Mouse (Mus musculus) hindbrain, embryonic 11.5 days (tissue): Measurements from ENCODE around the gene Dgcr6. TPM values are rescaled to one million over a fixed set of nuclear protein-coding genes. Genes with fewer than 3 reads are reported as not detected.

Source experiments
- ATAC-seq: fragments of 200-750 bp; cut with Nextera tagmentation; 2 replicates; pipeline ENCODE4 v1.8.0; 2017; ENCODE audit warnings: mild to moderate bottlenecking, moderate TSS enrichment, moderate library complexity; ENCODE audit not compliant: low FRiP score
- DNase-seq: peaks from one replicate; pipeline ENCODE4 v3.0.0-alpha.2; 2015; ENCODE audit warnings: low spot score
- H3K27ac ChIP-seq: fragments of 300-500 bp; sonication (generic); 2 replicates; pipeline ENCODE4 v1.5.1; 2014; ENCODE audit warnings: mild to moderate bottlenecking, low read depth, low read length
- H3K27me3 ChIP-seq: fragments of 300-500 bp; sonication (generic); 2 replicates; pipeline ENCODE4 v1.6.1; 2014; ENCODE audit warnings: mild to moderate bottlenecking, low read length, moderate library complexity, mixed read lengths; ENCODE audit not compliant: control insufficient read depth, insufficient read depth
- H3K36me3 ChIP-seq: fragments of 300-500 bp; sonication (generic); 2 replicates; pipeline ENCODE4 v1.6.1; 2014; ENCODE audit warnings: mild to moderate bottlenecking, low read length, moderate library complexity, mixed read lengths; ENCODE audit not compliant: control insufficient read depth, insufficient read depth
- H3K4me1 ChIP-seq: fragments of 300-500 bp; sonication (generic); replicated peaks from 2 replicates; pipeline ENCODE4 v1.6.1; 2014; ENCODE audit warnings: low read length, mixed read lengths; ENCODE audit not compliant: control insufficient read depth, insufficient read depth
- H3K4me2 ChIP-seq: fragments of 300-500 bp; sonication (generic); replicated peaks from 2 replicates; pipeline ENCODE4 v1.6.1; 2014; ENCODE audit warnings: mild to moderate bottlenecking, low read depth, low read length
- H3K4me3 ChIP-seq: fragments of 300-500 bp; sonication (generic); 2 replicates; pipeline ENCODE4 v1.5.1; 2014; ENCODE audit warnings: low read depth, low read length
- H3K9ac ChIP-seq: fragments of 300-500 bp; sonication (generic); 2 replicates; pipeline ENCODE4 v1.6.1; 2014; ENCODE audit warnings: low read depth, low read length
- H3K9me3 ChIP-seq: fragments of 300-500 bp; sonication (generic); 2 replicates; pipeline ENCODE4 v1.6.1; 2016; ENCODE audit warnings: low read length; ENCODE audit not compliant: control insufficient read depth
- WGBS: fragments of 180-500 bp; shearing (Covaris S2); extraction: QIAGEN DNeasy Blood & Tissue Kit; methylation state at CpG from one replicate; pipeline ENCODE4 v1.1.7; 2014; 5-methylcytosine and 5-hydroxymethylcytosine counted together
- polyA plus RNA-seq: library from polyadenylated mRNA; unstranded; fragments of >200 nt; fragmentation: Nextera tagmentation; extraction: Ambion mirVana; gene quantifications from 2 replicates; pipeline ENCODE4 v1.2.1, GENCODE M21; 2014

The Dgcr6 gene
- polyA plus RNA-seq, 1 experiment from 2014 or later: 128 TPM

DNA sequence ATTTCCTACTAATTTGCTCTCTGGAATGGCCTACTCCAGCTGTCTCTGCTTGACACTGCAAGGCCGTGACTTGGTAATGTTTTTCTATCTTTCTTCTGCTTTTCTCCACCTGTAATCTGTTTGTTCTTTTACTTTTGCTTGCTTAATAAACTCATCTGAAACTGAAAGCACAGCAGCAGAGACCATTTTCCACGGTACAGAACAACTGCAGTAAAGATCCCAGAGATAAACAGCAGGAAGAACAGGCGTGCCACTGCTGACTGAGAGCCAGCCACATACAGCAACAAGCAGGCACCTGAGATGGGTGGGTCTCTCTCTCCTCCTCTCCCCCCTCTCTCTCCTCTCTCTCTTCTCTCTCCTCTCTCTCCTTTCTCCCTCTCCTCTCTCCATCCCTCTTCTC lies 22.5 kb downstream of the Dgcr6 start:
- Histone ChIP-seq H3K9me3 (no peaks in the 10 kb centered on the region), H3K27ac (no peak overlapping the region), H3K4me2 (no peak overlapping the region), H3K4me3 (no peak overlapping the region), H3K4me1 (no peaks in the 10 kb centered on the region), H3K36me3 (0 out of 2 replicates have a peak, but pooled peaks cover 7% of the 10 kb centered on the region), H3K27me3 (no peaks in the 10 kb centered on the region), H3K9ac (no peak overlapping the region)
- WGBS: 75% methylated on average over 3 of the region's 3 CpGs
- ATAC-seq: no peak
- DNase-seq: no peak

DNA sequence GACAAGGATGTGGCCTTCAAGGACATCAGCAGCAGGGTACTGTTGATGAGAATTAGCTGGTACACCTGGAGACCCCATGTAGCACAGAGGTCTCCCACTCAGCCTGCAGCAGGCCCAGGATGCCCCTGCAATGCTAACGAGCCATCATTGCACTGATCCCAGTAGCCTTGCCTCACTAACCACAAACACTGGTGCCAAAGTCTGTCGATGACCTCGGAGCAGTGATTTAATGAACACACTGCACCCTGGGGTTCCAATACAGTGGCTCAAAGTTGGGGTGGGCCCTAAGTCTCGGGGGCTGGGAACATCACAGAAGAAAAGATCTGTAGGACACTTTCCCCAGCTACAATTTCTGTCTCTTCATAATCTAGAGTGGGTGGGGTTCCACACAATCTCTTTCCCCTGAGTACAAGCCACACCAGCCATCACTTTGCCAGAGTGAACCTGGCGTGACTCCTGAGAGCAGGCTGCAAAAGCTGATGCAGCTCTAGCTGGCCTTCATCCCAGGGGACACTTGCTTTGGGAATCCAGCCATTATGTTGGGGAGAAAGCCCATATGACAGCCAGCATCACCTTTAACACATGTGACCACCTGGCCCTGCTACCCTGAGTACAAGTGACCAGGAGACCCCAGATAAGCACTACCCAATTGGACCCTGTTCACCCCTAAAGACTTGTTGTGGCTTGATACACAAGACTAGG lies 25.8 kb downstream of the Dgcr6 start:
- H3K36me3 ChIP-seq: no peaks in the 10 kb centered on the region
- no peaks in the 10 kb centered on the region for H3K9me3 ChIP-seq
- no peaks in the 10 kb centered on the region for H3K27me3 ChIP-seq
- H3K27ac ChIP-seq: no peak overlapping the region
- H3K4me2 ChIP-seq: no peak overlapping the region
- no peak for ATAC-seq
- no peak overlapping the region for H3K9ac ChIP-seq
- H3K4me3 ChIP-seq: no peak overlapping the region
- no peaks in the 10 kb centered on the region for H3K4me1 ChIP-seq
- 86% methylated on average over 5 of the region's 5 CpGs for WGBS
- no peak for DNase-seq

DNA sequence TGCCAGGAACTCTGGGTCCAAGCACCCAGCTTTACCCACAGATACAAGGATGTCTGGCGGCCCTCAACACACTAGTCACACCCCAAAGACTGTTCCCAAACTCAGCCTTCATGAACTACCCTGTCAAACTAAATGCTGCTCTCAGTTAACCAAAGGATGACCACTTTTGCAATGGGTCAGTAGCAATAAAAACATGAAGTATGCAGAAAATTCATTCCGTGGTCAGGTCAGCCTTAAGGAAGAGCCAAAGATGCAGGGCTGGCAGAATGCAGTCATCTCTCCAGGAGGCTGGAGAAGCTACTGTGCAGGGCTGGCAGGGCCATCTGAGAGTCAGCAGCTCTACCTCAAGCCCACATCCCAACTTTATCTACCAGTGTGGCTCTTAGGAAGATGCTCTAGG lies 26.6 kb downstream of the Dgcr6 start:
- Histone ChIP-seq H3K27ac (no peak overlapping the region), H3K4me1 (no peaks in the 10 kb centered on the region), H3K4me3 (no peak overlapping the region), H3K4me2 (no peak overlapping the region), H3K27me3 (no peaks in the 10 kb centered on the region), H3K36me3 (no peaks in the 10 kb centered on the region), H3K9ac (no peak overlapping the region), H3K9me3 (no peaks in the 10 kb centered on the region)
- 86% methylated on average over 2 of the region's 2 CpGs for WGBS
- ATAC-seq: no peak
- no peak for DNase-seq

DNA sequence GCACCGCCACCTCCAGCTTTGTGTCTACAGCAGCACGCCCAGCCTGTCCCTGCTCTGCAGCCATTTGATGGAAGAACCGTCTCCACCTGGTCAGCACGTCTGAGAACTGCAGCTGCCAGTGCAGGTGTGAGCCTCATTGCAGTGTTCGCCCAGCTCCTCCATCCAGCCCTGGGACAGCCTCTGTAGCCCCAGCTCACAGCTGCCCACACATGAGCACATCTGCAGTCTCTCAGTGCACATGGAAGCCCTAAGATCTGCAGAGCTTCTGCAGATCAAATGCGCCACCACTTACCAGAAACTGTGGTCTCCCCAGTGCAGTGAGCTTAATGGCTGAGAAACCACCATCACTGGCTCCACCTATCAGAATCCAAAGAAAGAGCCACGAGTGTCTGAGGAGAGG lies 27.5 kb downstream of the Dgcr6 start:
- H3K36me3 ChIP-seq: no peaks in the 10 kb centered on the region
- no peaks in the 10 kb centered on the region for H3K4me1 ChIP-seq
- no peak overlapping the region for H3K27ac ChIP-seq
- DNase-seq (no peak), ATAC-seq (no peak)
- WGBS: 83% methylated on average over 7 of the region's 7 CpGs
- H3K4me3 ChIP-seq: no peak overlapping the region
- H3K4me2 ChIP-seq: no peak overlapping the region
- H3K27me3 ChIP-seq: no peaks in the 10 kb centered on the region
- H3K9me3 ChIP-seq: no peaks in the 10 kb centered on the region
- no peak overlapping the region for H3K9ac ChIP-seq

DNA sequence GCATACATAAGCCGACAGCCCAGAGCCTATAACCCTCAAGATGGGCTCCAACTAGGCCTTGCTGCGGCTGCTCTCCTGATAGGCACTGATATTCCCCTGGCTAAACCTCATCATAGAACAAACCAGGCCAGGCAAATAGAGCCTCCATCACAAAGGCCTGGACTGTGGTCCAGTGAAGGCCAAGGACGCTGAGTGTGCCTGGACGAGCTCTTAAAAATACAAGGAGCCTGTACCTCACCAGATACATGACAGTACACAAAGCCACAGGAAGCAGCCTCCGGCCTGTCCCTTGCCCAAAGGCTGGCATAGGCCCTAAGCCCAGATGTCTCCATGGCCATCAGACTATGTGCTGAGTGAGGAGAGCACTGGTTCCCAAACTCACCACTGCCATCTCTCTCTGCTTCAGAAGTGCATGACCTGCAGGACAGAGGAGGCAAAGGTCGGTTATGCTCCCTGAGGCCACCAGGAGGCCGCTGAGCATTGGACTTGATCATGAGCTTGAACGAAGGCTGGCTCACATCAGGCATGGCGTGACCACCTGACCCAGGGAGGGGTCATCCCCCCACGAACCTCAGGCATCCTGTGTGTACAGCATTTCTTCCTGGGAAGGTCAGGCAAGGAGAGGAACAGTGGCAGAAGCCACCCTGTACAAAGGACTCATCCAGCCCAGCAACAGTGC lies 28.6 kb downstream of the Dgcr6 start:
- Histone ChIP-seq H3K9ac (no peak overlapping the region), H3K27me3 (no peaks in the 10 kb centered on the region), H3K4me3 (no peak overlapping the region), H3K4me2 (no peak overlapping the region), H3K4me1 (no peaks in the 10 kb centered on the region), H3K9me3 (no peaks in the 10 kb centered on the region), H3K27ac (no peak overlapping the region), H3K36me3 (no peaks in the 10 kb centered on the region)
- DNase-seq (no peak), ATAC-seq (no peak)
- WGBS: 88% methylated on average over 10 of the region's 10 CpGs

DNA sequence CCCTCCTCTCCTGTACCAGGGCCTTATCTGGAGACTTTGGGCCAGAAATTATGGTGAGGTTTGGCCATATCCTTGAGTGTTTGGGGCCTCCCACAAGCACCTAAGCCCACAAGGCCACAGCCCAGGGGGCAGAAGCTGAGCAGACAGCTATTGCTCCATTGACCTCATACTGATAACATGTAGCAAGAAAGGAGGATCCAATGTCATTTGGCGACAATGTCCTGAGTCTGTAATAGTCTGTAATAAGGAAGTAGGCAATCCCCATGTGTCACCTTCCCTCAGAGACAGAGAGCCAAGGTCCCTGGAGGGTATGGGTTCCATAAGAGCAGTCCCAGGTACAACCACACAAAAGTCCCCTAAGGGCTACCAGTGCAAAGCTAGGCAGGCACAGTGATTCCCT lies 29.6 kb downstream of the Dgcr6 start:
- 90% methylated on average over 1 of the region's 1 CpGs for WGBS

DNA sequence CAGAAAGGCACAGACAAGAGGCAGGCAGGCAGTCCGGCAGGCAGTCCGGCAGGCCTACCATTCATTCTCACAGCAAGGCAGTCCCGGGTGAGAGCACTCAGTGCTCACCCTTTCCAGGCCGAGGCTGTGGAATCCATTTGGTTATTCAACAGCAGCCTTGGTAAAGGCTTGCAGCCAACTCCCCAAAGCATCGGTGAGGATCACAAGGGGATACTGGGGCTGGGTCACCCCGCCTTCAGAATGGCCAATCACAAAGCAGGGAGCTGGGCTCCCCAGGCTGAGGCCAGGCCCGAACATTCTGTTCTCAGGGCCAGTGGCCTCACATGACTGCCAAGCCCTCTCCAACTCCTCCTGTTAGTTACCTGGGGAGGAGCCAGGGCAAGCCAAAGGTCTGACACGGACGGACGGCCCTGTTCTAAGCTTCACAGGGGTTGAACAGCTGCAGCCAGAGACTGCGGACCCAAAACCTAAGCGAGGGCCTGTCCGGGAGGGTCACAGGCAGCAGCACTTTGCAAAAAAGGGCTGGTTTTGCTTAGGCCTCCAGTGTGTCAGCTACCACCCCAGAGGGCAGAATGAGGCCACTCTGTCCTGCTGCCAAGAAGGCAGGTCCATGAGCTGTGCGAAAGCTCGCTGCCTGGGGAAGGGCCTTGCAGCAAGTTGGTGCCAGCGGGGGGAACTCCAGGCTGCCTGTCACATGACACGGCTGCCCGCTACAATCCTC lies 30.7 kb downstream of the Dgcr6 start:
- DNase-seq: no peak

More for the DNA sequence above, 29.6 kb downstream of the Dgcr6 start:
- H3K36me3 ChIP-seq: no peaks in the 10 kb centered on the region
- no peak for DNase-seq
- H3K4me3 ChIP-seq: no peak overlapping the region
- no peak overlapping the region for H3K4me2 ChIP-seq
- no peak overlapping the region for H3K9ac ChIP-seq
- no peak overlapping the region for H3K27ac ChIP-seq
- no peaks in the 10 kb centered on the region for H3K9me3 ChIP-seq
- no peak for ATAC-seq
- H3K4me1 ChIP-seq: no peaks in the 10 kb centered on the region
- H3K27me3 ChIP-seq: no peaks in the 10 kb centered on the region

DNA sequence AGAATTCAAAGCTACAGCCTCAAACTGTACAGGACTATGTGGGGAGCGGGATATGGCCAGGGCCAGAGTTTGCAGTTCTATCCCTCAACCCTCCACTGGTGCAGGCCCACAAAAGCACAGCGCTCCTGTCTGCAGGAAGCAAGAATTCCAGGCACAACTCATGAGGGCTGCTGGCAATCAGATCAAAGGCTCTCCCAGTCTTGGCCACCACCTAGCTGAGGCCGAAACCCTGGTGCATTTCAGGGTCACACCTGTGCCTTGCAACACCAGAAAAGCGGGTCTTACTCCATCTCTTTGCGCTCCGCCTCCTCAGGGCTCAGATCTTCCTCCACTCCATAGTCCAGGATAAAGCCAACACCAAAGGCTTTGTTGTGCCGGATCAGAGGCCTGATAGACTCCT lies 31.6 kb downstream of the Dgcr6 start:
- Histone ChIP-seq H3K27me3 (peaks cover 6% of the 10 kb centered on the region; the same call in 1 of the 2 replicates), H3K4me1 (no peaks in the 10 kb centered on the region; the same call in 1 of the 2 replicates), H3K27ac (no peak overlapping the region), H3K4me2 (no peak overlapping the region), H3K36me3 (no peaks in the 10 kb centered on the region), H3K9me3 (no peaks in the 10 kb centered on the region), H3K9ac (no peak overlapping the region), H3K4me3 (no peak overlapping the region)
- WGBS: 89% methylated on average over 7 of the region's 7 CpGs
- DNase-seq (no peak), ATAC-seq (no peak)

More for the DNA sequence above, 30.7 kb downstream of the Dgcr6 start:
- Histone ChIP-seq H3K36me3 (no peaks in the 10 kb centered on the region), H3K9me3 (no peaks in the 10 kb centered on the region), H3K9ac (no peak overlapping the region), H3K27me3 (peaks cover 4% of the 10 kb centered on the region; the same call in 1 of the 2 replicates), H3K4me1 (no peaks in the 10 kb centered on the region; the same call in 1 of the 2 replicates), H3K4me3 (no peak overlapping the region), H3K4me2 (no peak overlapping the region), H3K27ac (no peak overlapping the region)
- no peak for ATAC-seq
- WGBS: 85% methylated on average over 18 of the region's 18 CpGs
